Mouse (Mus musculus) layer of hippocampus, postnatal 36 days (tissue): Measurements from ENCODE around the gene Lgals1. TPM values are rescaled to one million over a fixed set of nuclear protein-coding genes. Genes with fewer than 3 reads are reported as not detected.
"Not testable (repeated sequence)": the region's sequence is repeated elsewhere in the genome, so short reads cannot be mapped to it uniquely, and the experiment has no call there.

Experiments
- DNase-seq, 2 experiments: peaks; one replicate each; pipeline ENCODE4 v3.0.0; 2022
- total RNA-seq, 2 experiments: library from RNA; stranded (reverse); gene quantifications; 2 replicates each; pipeline ENCODE4 v1.2.3; 2021

The Lgals1 gene
- total RNA-seq = 10 to 100 TPM; 18.2 to 19.2 TPM

DNA sequence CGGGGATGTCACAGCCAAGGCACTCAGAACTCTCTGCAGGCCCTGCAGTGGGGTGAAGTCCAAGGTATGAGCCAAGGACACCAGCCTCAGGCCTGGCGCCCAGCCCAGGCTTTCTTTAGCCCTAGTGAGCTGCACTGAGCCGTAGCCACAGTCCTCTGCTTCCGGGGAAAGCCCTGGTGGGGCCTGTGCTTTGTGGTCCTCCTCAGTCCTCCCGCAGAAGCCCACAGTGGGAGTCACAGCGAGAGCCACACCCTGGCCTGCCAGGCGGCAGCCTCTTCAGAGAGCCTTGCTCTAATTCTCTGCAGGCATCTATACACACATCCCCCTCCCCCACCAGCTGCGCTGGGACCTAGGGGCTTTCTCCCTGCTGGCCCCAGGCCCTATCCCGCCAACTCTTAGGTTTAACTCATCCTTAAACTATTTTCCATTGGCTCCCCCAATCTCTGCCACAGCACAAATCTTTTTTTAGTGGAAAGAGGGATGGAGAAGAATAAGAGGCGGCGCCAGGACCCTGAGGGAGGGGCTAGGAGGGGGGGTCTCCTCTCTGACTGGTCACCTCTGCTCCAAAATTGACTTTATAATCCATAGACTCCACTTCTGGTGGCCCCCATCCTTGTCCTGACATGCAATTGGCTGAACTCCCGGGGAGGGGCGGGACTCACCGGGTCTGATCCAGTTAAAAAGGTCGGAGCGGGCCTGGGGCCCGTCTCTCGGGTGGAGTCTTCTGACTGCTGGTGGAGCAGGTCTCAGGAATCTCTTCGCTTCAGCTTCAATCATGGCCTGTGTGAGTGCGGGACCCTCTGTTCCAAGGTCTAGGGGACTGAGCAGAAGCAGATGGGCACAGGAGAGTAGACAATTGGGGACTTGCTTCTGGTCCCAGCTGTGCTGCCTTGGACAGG lies at the start of gene Lgals1:
Gene Lgals1 (plus strand): TSS at position 705 of the 899 bp plus-strand sequence.
- peak in 1 of 2 experiments; percentile 43 for DNase-seq

DNA sequence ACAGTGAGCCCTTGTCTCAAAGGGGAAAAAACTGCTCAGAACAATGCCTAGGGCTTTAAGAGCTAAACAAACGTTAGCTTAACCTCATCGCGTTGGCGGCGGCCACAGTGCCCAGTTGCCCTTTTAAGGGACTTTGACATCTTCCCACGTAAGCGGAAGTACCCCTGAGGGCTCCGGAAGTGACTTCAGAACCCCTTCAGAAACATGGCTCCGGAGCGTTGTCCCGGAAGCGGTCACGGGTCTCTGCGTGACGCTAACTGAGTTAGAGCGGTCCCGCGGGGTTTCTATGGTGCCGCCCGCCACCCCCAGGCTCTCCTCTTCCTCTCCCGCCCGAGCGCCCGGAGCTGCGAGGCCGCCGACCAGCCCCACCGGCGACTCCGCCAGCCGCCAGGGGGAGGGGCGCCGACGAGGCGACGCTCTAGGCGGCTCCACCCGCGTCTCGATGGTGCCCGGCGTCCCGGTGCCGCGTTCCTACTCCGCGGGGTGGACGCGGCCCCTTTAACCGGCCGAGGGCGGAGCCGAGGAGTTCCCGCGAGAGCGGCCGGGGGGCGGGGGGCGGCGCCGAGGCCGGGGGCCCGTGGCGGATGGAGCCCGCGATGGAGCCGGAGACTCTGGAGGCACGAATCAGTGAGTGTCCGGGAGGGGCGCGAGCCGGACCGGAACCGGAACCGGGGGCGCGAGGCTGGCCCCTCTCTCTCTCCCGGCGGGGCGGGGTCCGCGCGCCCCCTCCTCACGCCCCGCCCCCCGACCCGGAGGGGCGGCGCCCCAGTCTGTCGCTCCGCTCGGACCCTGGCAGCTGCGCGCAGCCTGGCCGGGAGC lies 49.3 kb upstream of the Lgals1 start, which contains the start of gene Gga1:
Gene Gga1 (plus strand): TSS at position 200 of the 819 bp plus-strand sequence.
- DNase-seq = peak; percentile 95

DNA sequence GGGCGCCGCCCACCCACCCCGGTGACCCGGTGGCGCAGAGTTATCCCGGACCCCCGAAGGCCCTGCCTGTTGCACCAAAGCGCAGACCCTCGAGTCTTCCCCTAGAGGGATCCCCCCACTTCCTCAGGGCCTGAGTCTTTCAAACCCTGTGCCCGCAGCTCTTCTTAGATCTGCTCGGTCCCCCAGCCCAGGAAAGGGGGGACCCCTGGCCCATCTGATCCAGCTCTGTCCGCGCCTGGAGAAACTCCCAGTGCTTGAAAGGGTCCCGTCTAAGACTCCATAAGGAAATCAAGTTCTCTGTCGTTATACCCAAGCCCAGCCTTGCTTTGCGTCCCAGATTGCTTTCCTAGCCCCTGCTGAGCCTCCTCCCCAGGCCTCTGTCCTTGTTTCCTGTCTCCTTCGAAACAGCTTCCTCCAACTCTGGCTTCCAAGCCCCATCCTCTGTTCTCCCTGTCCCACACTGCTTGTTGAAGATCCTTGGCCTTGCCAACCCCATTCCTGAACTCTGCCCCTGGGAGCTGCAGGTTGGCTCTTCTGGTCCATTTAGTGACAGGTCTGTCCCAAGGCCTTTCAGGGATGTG lies 48.6 kb upstream of the Lgals1 start:
- peak in 1 of 2 experiments; percentile 31 for DNase-seq

DNA sequence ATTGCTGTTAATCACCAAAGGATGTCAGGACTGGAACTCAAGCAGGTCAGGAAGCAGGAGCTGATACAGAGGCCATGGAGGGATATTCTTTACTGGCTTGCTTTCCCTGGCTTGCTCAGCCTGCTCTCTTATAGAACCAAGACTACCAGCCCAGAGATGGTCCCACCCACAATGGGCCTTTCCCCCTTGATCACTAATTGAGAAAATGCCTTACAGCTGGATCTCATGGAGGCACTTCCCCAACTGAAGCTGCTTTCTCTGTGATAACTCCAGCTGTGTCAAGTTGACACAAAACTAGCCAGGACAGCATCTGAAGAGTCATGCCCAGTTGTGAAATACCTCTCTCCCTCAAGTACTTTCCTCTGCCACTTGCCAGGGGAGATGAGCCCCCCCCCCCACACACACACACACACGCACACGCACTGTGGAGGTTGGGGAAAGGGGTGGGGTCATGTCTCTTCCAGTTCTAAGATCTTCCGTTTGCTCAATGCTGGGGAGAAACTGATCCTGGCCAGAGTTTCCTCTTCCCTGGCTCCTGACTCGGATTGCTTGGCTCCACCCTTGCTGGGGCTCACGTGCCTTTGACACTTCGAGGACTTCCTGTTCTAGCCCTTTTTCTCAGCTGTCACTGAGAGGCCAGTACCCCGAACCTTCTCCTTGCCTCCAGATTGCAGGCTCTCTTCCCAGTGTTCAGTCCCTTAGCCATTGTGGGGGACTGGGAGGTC lies 47.6 kb upstream of the Lgals1 start:
- DNase-seq = not testable (repeated sequence)

DNA sequence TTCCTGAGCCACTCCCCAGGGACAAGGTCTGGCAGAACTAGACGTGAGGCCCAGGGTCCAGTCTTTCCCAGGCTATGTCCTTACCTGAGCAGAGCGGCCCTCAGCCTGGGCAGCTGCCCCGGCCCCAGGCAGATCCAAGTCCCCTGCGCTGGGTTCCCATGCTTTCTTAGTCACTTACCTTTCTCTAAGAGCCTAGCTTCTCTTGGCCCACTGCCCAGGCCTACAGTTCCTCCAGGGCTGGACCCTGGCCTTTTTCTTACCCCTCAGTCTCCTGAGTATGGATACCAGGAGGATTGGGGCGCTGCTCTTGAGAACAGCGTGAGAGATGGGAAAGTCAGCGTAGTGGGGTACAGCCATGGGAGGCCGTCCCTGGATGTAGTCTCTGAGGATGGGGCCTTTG lies 46.1 kb upstream of the Lgals1 start:
- no peak for DNase-seq

- no peak for DNase-seq
Observed at GRCm38 (mm10) chr15:78881828-78882227, 44.7 kb upstream of the Lgals1 start.

DNA sequence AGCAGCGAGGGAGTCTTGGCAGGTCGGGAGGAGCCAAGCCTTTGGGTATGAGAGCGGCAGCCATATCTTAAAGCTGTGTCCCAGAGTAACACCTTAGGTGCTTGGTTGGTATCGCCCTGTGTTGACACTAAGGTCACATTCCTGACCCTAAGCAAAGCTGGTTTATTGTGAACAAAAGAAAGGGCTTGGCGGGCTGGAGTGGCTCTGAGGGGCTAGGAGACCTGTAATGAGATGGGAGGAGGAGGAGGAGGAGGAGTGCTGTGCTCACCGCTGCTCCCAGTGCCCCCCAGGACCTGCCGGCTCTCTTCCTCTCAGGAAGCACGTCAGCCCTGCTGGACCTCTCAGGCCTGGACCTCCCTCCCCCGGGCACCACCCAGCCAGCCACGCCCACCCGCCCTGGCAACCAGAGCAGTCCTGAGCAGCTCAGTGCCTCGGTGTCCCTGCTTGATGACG lies 37.1 kb upstream of the Lgals1 start:
- DNase-seq = no peak

GRCm38 (mm10) chr15:78892440-78892839 lies 34.1 kb upstream of the Lgals1 start:
- no peak for DNase-seq

GRCm38 (mm10) chr15:78894726-78895125 lies 31.8 kb upstream of the Lgals1 start:
- DNase-seq = no peak

- no peak for DNase-seq
Observed at GRCm38 (mm10) chr15:78895741-78896140, 30.8 kb upstream of the Lgals1 start.

DNA sequence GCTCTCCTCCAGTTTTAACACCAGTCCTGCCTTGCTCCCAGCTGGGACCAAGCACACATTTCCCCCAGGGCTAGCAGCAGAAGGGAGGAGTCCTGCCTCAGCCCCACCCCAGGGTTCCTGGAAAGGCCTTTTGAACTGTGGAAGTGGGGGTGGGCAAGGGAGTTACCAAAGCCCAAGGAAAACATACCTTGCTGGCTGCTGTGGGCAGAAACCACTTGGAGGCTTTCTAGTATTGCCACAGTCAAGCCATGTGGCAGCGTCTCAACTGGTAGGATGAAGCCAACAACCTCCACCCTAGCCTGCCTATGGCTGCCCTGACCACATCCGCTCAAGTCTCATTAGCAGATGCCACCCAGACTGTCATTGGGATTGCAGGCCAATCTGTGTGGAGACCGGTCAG lies 30.4 kb upstream of the Lgals1 start:
- no peak for DNase-seq

DNA sequence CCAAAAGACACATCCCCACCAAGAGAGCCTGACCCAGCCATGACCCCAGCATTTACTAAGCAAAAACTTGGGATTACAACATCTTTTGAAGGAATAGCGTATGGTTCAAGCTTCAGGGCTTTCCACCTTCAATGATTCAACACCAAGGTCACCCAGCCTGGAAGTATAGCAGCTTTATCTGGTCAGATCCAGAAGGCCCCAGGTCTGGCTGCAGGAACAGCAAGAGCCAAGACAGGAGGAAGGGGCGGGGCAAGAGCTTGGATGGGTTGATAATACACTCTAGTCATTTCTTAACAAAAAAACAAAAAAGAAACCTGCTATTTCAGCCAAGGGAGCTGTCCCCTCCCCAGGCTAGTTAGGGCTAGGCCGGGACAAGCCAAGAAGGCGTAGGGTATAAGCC lies 29.0 kb upstream of the Lgals1 start:
- no peak for DNase-seq

DNA sequence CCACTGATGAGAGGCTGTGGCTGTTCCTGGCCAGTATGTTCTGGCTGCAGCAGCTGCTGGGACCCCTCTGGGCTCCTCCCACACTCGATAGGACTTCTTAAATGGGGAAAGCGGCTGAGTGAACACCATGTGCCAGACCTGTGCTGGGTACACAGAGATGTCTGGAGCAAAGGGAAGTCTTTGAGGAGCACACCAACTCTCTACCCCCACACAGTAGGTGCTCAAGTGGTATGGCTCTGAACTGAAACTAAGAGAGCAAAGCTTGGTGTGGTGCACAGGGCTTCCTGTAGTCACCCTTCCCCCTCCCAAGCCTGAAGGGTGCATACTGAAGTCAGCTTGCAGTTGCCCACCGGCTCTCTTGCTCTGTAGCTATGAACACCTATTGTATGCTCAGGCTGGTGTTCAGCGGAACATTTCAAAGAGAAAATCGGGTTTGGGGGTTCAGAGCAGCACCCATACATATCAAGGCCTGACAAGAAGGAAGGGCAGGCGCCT lies 28.0 kb upstream of the Lgals1 start:
- no peak for DNase-seq

DNA sequence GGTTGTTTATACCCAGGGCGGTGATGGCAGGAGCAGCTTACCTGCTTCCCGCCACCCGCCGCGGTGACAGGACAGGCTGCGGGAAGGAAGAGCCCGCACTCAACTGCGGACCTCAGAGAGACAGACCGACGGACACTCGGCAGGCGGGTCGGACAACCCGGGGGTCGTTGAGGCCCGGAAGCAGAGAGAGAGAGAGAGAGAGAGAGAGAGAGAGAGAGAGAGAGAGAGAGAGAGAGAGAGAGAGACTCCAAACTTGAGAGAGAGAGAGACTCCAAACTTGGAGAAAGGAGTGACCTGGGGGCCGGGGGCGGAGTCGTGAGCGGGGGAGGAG lies 27.2 kb upstream of the Lgals1 start, which contains the start of gene Gm49510:
Gene Gm49510 (plus strand): TSS at position 259 of the 331 bp plus-strand sequence.
- DNase-seq = no peak

GRCm38 (mm10) chr15:78899740-78900584 lies 26.6 kb upstream of the Lgals1 start, which contains the start of gene Sh3bp1:
Gene Sh3bp1 (plus strand): TSS chr15:78899768.
- peak; percentile 51 to 53 for DNase-seq

DNA sequence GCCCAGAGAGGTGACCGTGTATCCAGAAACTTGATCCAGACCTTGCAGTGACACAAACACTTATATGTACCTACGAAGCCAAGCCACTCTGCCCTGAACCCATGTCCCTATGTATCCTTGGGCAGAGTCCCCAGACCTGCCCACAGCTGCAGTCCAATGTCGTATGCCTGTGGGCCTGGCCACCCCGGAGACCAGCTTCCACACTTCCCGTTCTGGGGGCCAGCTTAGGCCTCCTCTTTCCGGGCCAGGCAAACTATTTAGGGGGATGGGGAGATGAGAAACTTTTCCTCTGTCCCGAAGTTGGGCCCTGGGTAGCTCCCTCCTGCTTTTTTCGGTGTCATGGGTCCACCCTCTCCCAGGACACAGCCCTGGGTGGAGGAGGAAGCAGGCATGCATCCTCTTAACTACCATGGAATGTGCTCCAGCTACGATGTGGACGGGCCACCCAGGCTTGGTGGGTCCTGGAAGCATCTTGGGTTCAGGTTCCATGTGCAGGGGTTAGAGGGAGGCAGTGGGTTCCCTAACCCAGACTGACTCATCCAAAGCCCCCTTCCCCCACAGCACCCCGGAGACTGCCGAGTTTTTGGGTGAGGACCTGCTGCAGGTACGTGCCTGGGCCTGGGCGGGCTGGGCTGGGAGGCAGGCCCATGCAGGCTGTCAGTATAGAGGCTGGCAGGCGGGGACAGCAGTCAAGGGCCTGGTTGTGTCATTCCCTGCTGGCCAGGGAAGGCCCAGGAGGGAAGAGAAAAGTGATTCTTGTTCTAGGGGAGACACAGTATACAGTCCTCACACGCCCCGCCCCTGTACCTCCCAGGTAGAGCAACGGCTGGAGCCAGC lies 25.7 kb upstream of the Lgals1 start:
- DNase-seq = no peak

- DNase-seq = no peak
Observed at GRCm38 (mm10) chr15:78901422-78901789, 25.1 kb upstream of the Lgals1 start.

DNA sequence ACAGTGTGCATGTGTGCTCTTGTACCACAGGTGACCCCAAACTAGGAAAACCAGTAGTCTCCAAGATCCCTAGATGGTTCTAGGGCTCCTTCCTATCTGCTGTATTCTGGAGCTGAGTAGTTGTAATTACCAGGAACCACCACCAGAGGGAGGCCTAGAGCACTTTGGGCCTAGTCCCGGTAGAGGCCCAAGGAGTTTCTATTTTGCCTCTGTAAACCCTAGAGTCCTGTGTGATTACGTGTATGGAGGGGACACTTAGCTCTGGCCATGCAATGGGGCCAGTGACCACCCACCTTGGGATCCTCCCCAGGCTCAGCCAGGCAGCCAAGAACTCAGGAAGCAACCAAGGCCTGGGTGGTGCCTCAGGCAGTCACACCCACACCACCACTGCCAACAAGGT lies 23.3 kb upstream of the Lgals1 start:
- DNase-seq = peak; percentile 63 to 74

- no peak for DNase-seq
Observed at GRCm38 (mm10) chr15:78908399-78908798, 18.1 kb upstream of the Lgals1 start.

DNA sequence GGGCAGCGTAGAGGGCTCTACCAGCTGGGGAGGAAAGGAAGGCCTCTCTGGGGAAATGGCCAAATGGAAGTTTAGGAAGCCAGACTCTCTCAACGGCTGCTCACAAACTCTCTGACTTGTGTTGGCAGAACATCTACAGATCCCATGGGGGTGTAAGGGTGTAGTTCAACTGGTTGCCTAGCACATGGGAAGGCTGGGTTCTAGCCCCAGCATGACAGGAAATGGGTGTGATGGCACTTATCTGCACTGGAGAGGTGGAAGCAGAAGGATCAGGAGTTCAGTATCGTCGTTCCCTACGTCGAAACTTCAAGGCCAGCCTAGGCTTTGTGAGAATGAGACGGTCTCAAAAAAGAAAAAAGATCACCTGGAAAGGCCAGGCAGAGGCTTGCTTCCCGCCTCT lies 17.5 kb upstream of the Lgals1 start:
- DNase-seq = no peak
